Mouse (Mus musculus) MEL (cell line): ENCODE results near the gene Btg1. TPM values are rescaled to one million over a fixed set of nuclear protein-coding genes. Genes with fewer than 3 reads are reported as not detected.

Source experiments
- DNase-seq: peaks from one replicate; pipeline ENCODE4 v3.0.0; 2011; ENCODE audit warnings: low read depth, low spot score
- H3K27ac ChIP-seq: 2 replicates; pipeline ENCODE4 v1.5.1; 2012; ENCODE audit warnings: low read depth, mild to moderate bottlenecking, control low read depth, low read length, moderate library complexity; ENCODE audit not compliant: control insufficient read depth
- H3K27me3 ChIP-seq, 2 experiments: fragments of 150-350 bp in 1 of 2; sonication (generic) in 1 of 2; 2 replicates each; pipeline ENCODE4 v1.6.1; 2012; ENCODE audit warnings: low read length in 2 of 2, mild to moderate bottlenecking in 2 of 2, improper control_type of control experiment in 1 of 2, moderate library complexity in 1 of 2; ENCODE audit not compliant: insufficient read depth in 2 of 2, control insufficient read depth in 1 of 2
- H3K36me3 ChIP-seq, 2 experiments: 2 replicates each; pipeline ENCODE4 v1.6.1; 2012 to 2014; ENCODE audit warnings: low read length in 2 of 2, improper control_type of control experiment in 1 of 2, inconsistent platforms in 1 of 2, mild to moderate bottlenecking in 1 of 2; ENCODE audit not compliant: insufficient read depth in 2 of 2, control insufficient read depth in 1 of 2
- H3K4me1 ChIP-seq, 2 experiments: fragments of 150-350 bp in 1 of 2; sonication (generic) in 1 of 2; 2 replicates each; pipeline ENCODE4 v1.6.1; 2012; ENCODE audit warnings: low read length in 2 of 2, improper control_type of control experiment in 1 of 2, mild to moderate bottlenecking in 1 of 2; ENCODE audit not compliant: insufficient read depth in 2 of 2, control insufficient read depth in 1 of 2
- H3K4me3 ChIP-seq, 2 experiments: fragments of 150-350 bp in 1 of 2; sonication (generic) in 1 of 2; 2 replicates each; pipeline ENCODE4 v1.5.1; 2012; ENCODE audit warnings: low read depth in 2 of 2, low read length in 2 of 2, mild to moderate bottlenecking in 2 of 2, moderate library complexity in 2 of 2, control low read depth in 1 of 2, improper control_type of control experiment in 1 of 2; ENCODE audit not compliant: control insufficient read depth in 1 of 2, insufficient read depth in 1 of 2
- H3K79me2 ChIP-seq: 2 replicates; pipeline ENCODE4 v1.6.1; 2012; ENCODE audit warnings: mild to moderate bottlenecking, low read length, moderate library complexity; ENCODE audit not compliant: control insufficient read depth, poor library complexity, insufficient read depth
- H3K9ac ChIP-seq: 2 replicates; pipeline ENCODE4 v1.6.1; 2012; ENCODE audit warnings: low read depth, mild to moderate bottlenecking, control low read depth, low read length, moderate library complexity; ENCODE audit not compliant: control insufficient read depth, poor library complexity, severe bottlenecking
- H3K9me3 ChIP-seq: fragments of 150-350 bp; sonication (generic); replicated peaks from 2 replicates; pipeline ENCODE4 v1.6.1; 2012; ENCODE audit warnings: mild to moderate bottlenecking, low read length, improper control_type of control experiment, moderate library complexity; ENCODE audit not compliant: insufficient read depth
- BHLHE40 ChIP-seq: IDR thresholded peaks from 2 replicates; pipeline ENCODE4 v1.6.1; 2012; ENCODE audit warnings: low read depth, mild to moderate bottlenecking, inconsistent platforms, low read length, improper control_type of control experiment, borderline replicate concordance
- CHD1 ChIP-seq: IDR thresholded peaks from 2 replicates; pipeline ENCODE4 v1.6.1; 2012; ENCODE audit warnings: low read depth, mild to moderate bottlenecking, inconsistent platforms, low read length, improper control_type of control experiment
- CTCF ChIP-seq, 3 experiments: IDR thresholded peaks in 2 of 3; conservative IDR thresholded peaks in 1 of 3; 2 replicates each; pipeline ENCODE4 v1.5.1; 2011 to 2012; ENCODE audit warnings: low read length in 3 of 3, low read depth in 2 of 3, mild to moderate bottlenecking in 2 of 3, improper control_type of control experiment in 1 of 3, inconsistent platforms in 1 of 3, mixed read lengths in 1 of 3, moderate library complexity in 1 of 3; ENCODE audit not compliant: control insufficient read depth in 1 of 3, insufficient read depth in 1 of 3, poor library complexity in 1 of 3, severe bottlenecking in 1 of 3
- ELF1 ChIP-seq: IDR thresholded peaks from 2 replicates; pipeline ENCODE4 v1.6.1; 2014; ENCODE audit warnings: low read depth, mild to moderate bottlenecking, inconsistent platforms, low read length, improper control_type of control experiment, moderate library complexity
- HCFC1 ChIP-seq: IDR thresholded peaks from 2 replicates; pipeline ENCODE4 v1.6.1; 2012; ENCODE audit warnings: low read depth, mild to moderate bottlenecking, inconsistent platforms, low read length, improper control_type of control experiment, moderate library complexity
- JUND ChIP-seq: IDR thresholded peaks from 2 replicates; pipeline ENCODE4 v1.6.1; 2011; ENCODE audit warnings: low read depth, mild to moderate bottlenecking, improper control_type of control experiment, low read length
- KAT2A ChIP-seq: conservative IDR thresholded peaks from 2 replicates; pipeline ENCODE4 v1.6.1; 2012; ENCODE audit warnings: low read depth, low read length, improper control_type of control experiment, inconsistent platforms
- MAFK ChIP-seq: IDR thresholded peaks from 2 replicates; pipeline ENCODE4 v1.6.1; 2011; ENCODE audit warnings: low read depth, mild to moderate bottlenecking, low read length, improper control_type of control experiment, borderline replicate concordance
- MAX ChIP-seq: IDR thresholded peaks from 2 replicates; pipeline ENCODE4 v1.6.1; 2011; ENCODE audit warnings: low read length, improper control_type of control experiment
- MAZ ChIP-seq: IDR thresholded peaks from 2 replicates; pipeline ENCODE4 v1.6.1; 2012; ENCODE audit warnings: low read depth, mild to moderate bottlenecking, inconsistent platforms, low read length, improper control_type of control experiment
- MYB ChIP-seq: IDR thresholded peaks from 2 replicates; pipeline ENCODE4 v1.6.1; 2011; ENCODE audit warnings: mild to moderate bottlenecking, low read depth, low read length, improper control_type of control experiment
- NELFE ChIP-seq: IDR thresholded peaks from 2 replicates; pipeline ENCODE4 v1.6.1; 2011; ENCODE audit warnings: low read depth, low read length, improper control_type of control experiment
- NRF1 ChIP-seq: IDR thresholded peaks from 2 replicates; pipeline ENCODE4 v1.6.1; 2014; ENCODE audit warnings: low read depth, mild to moderate bottlenecking, inconsistent platforms, low read length, improper control_type of control experiment, moderate library complexity; ENCODE audit not compliant: poor library complexity, insufficient read depth, severe bottlenecking
- POLR2A ChIP-seq, 2 experiments: IDR thresholded peaks; 2 replicates each; pipeline ENCODE4 v1.6.1; 2011 to 2012; ENCODE audit warnings: low read length in 2 of 2, mild to moderate bottlenecking in 2 of 2, control low read depth in 1 of 2, improper control_type of control experiment in 1 of 2, low read depth in 1 of 2, moderate library complexity in 1 of 2; ENCODE audit not compliant: control insufficient read depth in 1 of 2, insufficient read depth in 1 of 2, poor library complexity in 1 of 2
- TCF12 ChIP-seq: IDR thresholded peaks from 2 replicates; pipeline ENCODE4 v1.6.1; 2014; ENCODE audit warnings: low read depth, mild to moderate bottlenecking, inconsistent platforms, low read length, improper control_type of control experiment, moderate library complexity
- USF1 ChIP-seq: IDR thresholded peaks from 2 replicates; pipeline ENCODE4 v1.6.1; 2014; ENCODE audit warnings: low read depth, mild to moderate bottlenecking, inconsistent platforms, low read length, improper control_type of control experiment, moderate library complexity
- USF2 ChIP-seq, 2 experiments: IDR thresholded peaks; 2 replicates each; pipeline ENCODE4 v1.6.1; 2011 to 2012; ENCODE audit warnings: improper control_type of control experiment in 2 of 2, low read length in 2 of 2, borderline replicate concordance in 1 of 2, inconsistent platforms in 1 of 2, low read depth in 1 of 2, mild to moderate bottlenecking in 1 of 2; ENCODE audit not compliant: insufficient read depth in 1 of 2
- ZKSCAN1 ChIP-seq: IDR thresholded peaks from 2 replicates; pipeline ENCODE4 v1.6.1; 2012; ENCODE audit warnings: low read depth, mild to moderate bottlenecking, inconsistent platforms, low read length, improper control_type of control experiment, moderate library complexity
- ZMIZ1 ChIP-seq: IDR thresholded peaks from 2 replicates; pipeline ENCODE4 v1.6.1; 2012; ENCODE audit warnings: low read depth, mild to moderate bottlenecking, inconsistent platforms, low read length, improper control_type of control experiment, moderate library complexity
- ZNF384 ChIP-seq: IDR thresholded peaks from 2 replicates; pipeline ENCODE4 v1.6.1; 2012; ENCODE audit warnings: low read depth, mild to moderate bottlenecking, inconsistent platforms, low read length, improper control_type of control experiment
- polyA plus RNA-seq, 2 experiments: library from polyadenylated mRNA; stranded (reverse) in 1 of 2; unstranded in 1 of 2; fragments of >175 nt in 1 of 2; fragments of >200 nt in 1 of 2; gene quantifications; 2 replicates each; pipeline versions ENCODE4 v1.2.1 to v1.2.4; 2012; ENCODE audit warnings: low replicate concordance in 2 of 2, low read depth in 1 of 2; ENCODE audit not compliant: insufficient read length in 2 of 2, insufficient read depth in 1 of 2, missing spikeins in 1 of 2
- total RNA-seq: library from RNA; depleted of rRNA; stranded (reverse); fragments of 300-350 nt; gene quantifications from 2 replicates; pipeline ENCODE4 v1.2.3, GENCODE M21; 2012

The Btg1 gene
- total and polyA plus RNA-seq, 3 experiments = 2.0 to 4.8 TPM; not detected in 1

DNA sequence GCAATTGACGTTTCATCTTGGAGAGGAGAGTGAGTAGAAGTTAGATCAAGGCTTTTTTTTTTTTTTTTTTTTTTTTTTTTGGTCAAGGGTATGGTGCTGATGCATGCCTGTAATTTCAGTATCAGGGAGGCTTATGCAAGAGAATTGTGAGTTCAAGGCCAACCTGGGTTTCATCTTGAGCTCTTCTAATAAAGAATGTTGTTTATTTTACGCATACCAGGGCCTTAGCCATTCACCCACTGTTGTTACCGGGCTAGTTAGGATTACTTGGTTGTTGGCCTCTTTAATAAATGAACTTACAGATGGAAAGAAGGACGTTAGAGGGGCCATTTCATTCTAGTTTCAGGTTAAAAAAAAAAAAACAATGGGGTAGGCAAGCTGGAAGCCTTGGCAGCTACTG lies 25.2 kb downstream of the Btg1 start:
- Histone ChIP-seq H3K4me3 (no peak overlapping the region), H3K36me3 (no peaks in the 10 kb centered on the region; a peak in 2 of 4 replicates), H3K4me1 (no peaks in the 10 kb centered on the region), H3K9ac (no peak overlapping the region), H3K9me3 (no peaks in the 10 kb centered on the region), H3K27ac (no peak overlapping the region), H3K27me3 (no peaks in the 10 kb centered on the region), H3K79me2 (no peaks in the 10 kb centered on the region)
- TF ChIP-seq MAX (no peak), USF1 (no peak), CTCF (IDR thresholded peaks at IDR 0.05 in 2 of 3, conservative IDR thresholded peaks at IDR 0.05 in 1 of 3; ENCODE audit: control insufficient read depth in 1 of 3, insufficient read depth in 1 of 3, low read depth in 2 of 3, low read length in 3 of 3, poor library complexity in 1 of 3, severe bottlenecking in 1 of 3) (no peak), NELFE (no peak), USF2 (IDR thresholded peaks at IDR 0.05; ENCODE audit: borderline replicate concordance in 1 of 2, insufficient read depth in 1 of 2, low read depth in 1 of 2, low read length in 2 of 2) (no peak), ZNF384 (no peak), BHLHE40 (no peak)
- DNase-seq = no peak

DNA sequence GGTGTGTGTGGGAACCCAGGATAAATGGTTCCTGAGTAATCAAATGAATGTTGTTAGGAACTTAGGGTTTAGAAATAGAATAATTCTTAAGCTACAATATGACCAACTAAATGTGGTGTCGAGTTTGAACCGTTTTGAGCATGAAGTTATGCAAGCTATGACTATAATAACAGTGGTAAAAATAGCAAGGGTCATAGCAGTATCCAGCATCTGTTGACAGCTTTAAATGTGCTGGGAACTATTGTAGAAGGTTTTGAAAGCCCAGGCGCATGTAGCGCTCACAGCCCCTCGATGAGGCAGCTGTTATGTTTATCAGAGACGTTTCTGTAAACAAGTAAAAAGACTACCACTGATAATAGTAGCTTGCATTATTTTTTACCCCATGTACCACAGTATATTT lies 25.9 kb downstream of the Btg1 start:
- H3K9me3 ChIP-seq = no peaks in the 10 kb centered on the region
- H3K79me2 ChIP-seq = no peaks in the 10 kb centered on the region
- no peak overlapping the region for H3K4me3 ChIP-seq
- H3K27ac ChIP-seq = no peak overlapping the region
- no peak for DNase-seq
- TF ChIP-seq USF1 (no peak), USF2 (IDR thresholded peaks at IDR 0.05; ENCODE audit: borderline replicate concordance in 1 of 2, insufficient read depth in 1 of 2, low read depth in 1 of 2, low read length in 2 of 2) (no peak), NELFE (no peak), MAFK (no peak), NRF1 (no peak), ZKSCAN1 (no peak), POLR2A (IDR thresholded peaks at IDR 0.05; ENCODE audit: control insufficient read depth in 1 of 2, insufficient read depth in 1 of 2, low read depth in 1 of 2, low read length in 2 of 2, poor library complexity in 1 of 2) (no peak), ZMIZ1 (no peak), HCFC1 (no peak), ZNF384 (no peak), JUND (no peak), CHD1 (no peak), TCF12 (no peak), MYB (no peak), MAZ (no peak), ELF1 (no peak), KAT2A (no peak)
- TF ChIP-seq, all 39 proteins: peak for 0
- Histone ChIP-seq H3K27me3 (no peaks in the 10 kb centered on the region), H3K36me3 (no peaks in the 10 kb centered on the region), H3K4me1 (no peaks in the 10 kb centered on the region), H3K9ac (no peak overlapping the region)
